Mouse (Mus musculus): ENCODE data around the gene Mgat4d. TPM values are rescaled to one million over a fixed set of nuclear protein-coding genes. Genes with fewer than 3 reads are reported as not detected.

Gene Mgat4d
- polyA plus RNA-seq, 1 experiment, result not detected

DNA sequence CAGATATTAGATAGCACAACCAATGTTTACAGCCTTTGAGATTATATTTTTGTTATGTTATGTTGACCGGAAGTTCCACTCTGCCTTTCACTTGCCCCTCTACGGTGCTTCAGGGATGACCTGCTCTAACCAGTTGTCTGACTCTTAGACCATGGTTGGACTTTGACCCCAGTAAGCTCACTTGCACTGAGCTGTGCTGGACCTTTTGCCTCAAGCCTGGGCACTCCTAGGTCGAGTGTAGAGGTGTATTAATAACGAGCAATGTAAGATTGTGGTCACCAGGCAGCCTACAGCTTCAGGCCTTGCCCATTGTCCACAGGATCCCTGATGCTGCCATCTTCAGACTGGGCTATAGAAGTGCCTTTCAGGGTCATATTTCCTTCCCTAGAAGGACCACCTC, 49.5 kb downstream of the Mgat4d start:
- Histone ChIP-seq H3K4me1 (replicated peaks; ENCODE audit: control insufficient read depth, insufficient read depth, low read length) (no peaks in the 10 kb centered on the region), H3K4me3 (ENCODE audit: control insufficient read depth, insufficient read depth, low read length) (no peak overlapping the region), H3K27ac (ENCODE audit: control insufficient read depth, insufficient read depth, low read length) (no peak overlapping the region), H3K36me3 (ENCODE audit: control insufficient read depth, insufficient read depth, low read length) (no peaks in the 10 kb centered on the region), H3K27me3 (ENCODE audit: control insufficient read depth, insufficient read depth, low read length) (no peaks in the 10 kb centered on the region)
- 79% methylated on average over 4 of the region's 4 CpGs for WGBS
- DNase-seq, result no peak
- TF ChIP-seq CTCF (IDR thresholded peaks at IDR 0.05; ENCODE audit: borderline replicate concordance, control insufficient read depth, extremely low read depth, insufficient read depth, low read length, poor library complexity) (no peak), POLR2A (IDR thresholded peaks at IDR 0.05; ENCODE audit: control insufficient read depth, extremely low read depth, insufficient read depth, low read length, poor library complexity) (no peak)

DNA sequence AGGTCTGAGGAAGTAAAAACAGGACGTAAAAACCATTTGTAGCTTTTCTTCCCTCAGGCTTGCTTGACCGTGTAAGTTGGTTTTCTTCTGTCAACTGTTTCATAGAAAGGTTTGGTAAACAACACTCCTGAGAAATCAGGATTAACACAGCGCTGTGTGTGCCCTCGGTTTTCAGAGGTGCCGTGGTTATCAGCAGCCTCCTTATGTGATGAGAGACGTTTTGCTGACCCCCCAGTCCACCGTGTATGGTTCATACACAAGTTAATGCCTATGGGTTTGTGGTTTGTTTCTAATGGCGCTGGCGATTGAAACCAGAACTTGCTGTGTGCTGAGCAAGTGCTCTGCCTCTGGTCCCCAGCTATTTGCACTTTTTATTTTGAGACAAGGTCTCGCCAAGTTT, 57.3 kb downstream of the Mgat4d start:
- H3K36me3 ChIP-seq (ENCODE audit: control insufficient read depth, insufficient read depth, low read length), result no peaks in the 10 kb centered on the region
- no peaks in the 10 kb centered on the region for H3K4me1 ChIP-seq (replicated peaks; ENCODE audit: control insufficient read depth, insufficient read depth, low read length)
- H3K4me3 ChIP-seq (ENCODE audit: control insufficient read depth, insufficient read depth, low read length), result no peak overlapping the region
- H3K27ac ChIP-seq (ENCODE audit: control insufficient read depth, insufficient read depth, low read length), result no peak overlapping the region
- no peaks in the 10 kb centered on the region for H3K27me3 ChIP-seq (ENCODE audit: control insufficient read depth, insufficient read depth, low read length)
- TF ChIP-seq POLR2A (IDR thresholded peaks at IDR 0.05; ENCODE audit: control insufficient read depth, extremely low read depth, insufficient read depth, low read length, poor library complexity) (no peak), CTCF (IDR thresholded peaks at IDR 0.05; ENCODE audit: borderline replicate concordance, control insufficient read depth, extremely low read depth, insufficient read depth, low read length, poor library complexity) (no peak)
- DNase-seq, result no peak
- WGBS, result 45% methylated on average over 10 of the region's 10 CpGs

DNA sequence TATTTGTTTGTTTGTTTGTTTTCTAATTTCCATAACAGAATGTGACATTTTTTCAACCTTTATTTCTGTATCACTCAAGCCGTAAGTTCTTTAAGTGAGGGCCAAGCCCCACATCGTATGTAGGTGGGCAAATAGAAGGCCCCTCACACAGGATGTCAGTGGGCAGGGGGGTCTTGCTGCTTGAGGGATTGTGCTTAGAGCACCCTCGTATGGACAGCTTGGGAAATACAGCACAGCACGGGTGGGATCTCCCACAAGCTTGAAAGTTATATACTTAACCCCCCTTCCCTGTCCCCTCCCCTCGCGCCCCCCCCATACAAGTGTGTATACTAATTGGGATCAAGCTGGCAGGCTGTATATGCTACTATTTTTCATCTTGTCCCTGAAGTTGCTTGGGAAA, 58.6 kb downstream of the Mgat4d start:
- no peaks in the 10 kb centered on the region for H3K27me3 ChIP-seq (ENCODE audit: control insufficient read depth, insufficient read depth, low read length)
- no peak for TF ChIP-seq POLR2A (IDR thresholded peaks at IDR 0.05; ENCODE audit: control insufficient read depth, extremely low read depth, insufficient read depth, low read length, poor library complexity)
- TF ChIP-seq CTCF (IDR thresholded peaks at IDR 0.05; ENCODE audit: borderline replicate concordance, control insufficient read depth, extremely low read depth, insufficient read depth, low read length, poor library complexity), result no peak
- no peak overlapping the region for H3K4me3 ChIP-seq (ENCODE audit: control insufficient read depth, insufficient read depth, low read length)
- DNase-seq, result no peak
- no peak overlapping the region for H3K27ac ChIP-seq (ENCODE audit: control insufficient read depth, insufficient read depth, low read length)
- 48% methylated on average over 6 of the region's 6 CpGs for WGBS
- H3K4me1 ChIP-seq (replicated peaks; ENCODE audit: control insufficient read depth, insufficient read depth, low read length), result no peaks in the 10 kb centered on the region
- no peaks in the 10 kb centered on the region for H3K36me3 ChIP-seq (ENCODE audit: control insufficient read depth, insufficient read depth, low read length)

DNA sequence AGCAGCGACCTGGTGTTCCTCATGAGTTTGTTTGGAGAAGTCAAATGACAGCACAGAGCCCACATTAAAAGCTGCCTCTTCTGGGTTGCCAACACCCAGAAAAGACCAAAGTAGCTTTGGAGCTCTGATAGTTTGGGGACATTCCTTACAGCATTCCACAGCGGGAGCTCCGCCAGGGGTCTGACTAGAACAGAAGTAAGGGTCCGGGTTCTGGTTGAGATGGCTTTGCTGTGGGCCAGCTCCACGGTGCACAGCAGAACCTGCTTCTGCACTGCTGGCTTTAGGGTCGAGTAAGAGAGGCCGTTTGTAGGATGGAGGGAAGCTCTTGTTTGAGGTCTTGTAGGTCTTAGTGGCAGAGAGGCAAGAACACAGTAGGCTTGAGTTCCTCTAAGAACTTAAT, 60.2 kb downstream of the Mgat4d start:
- WGBS, result 88% methylated on average over 7 of the region's 7 CpGs
- H3K27ac ChIP-seq (ENCODE audit: control insufficient read depth, insufficient read depth, low read length), result no peak overlapping the region
- no peaks in the 10 kb centered on the region for H3K36me3 ChIP-seq (ENCODE audit: control insufficient read depth, insufficient read depth, low read length)
- no peak for TF ChIP-seq CTCF (IDR thresholded peaks at IDR 0.05; ENCODE audit: borderline replicate concordance, control insufficient read depth, extremely low read depth, insufficient read depth, low read length, poor library complexity)
- TF ChIP-seq POLR2A (IDR thresholded peaks at IDR 0.05; ENCODE audit: control insufficient read depth, extremely low read depth, insufficient read depth, low read length, poor library complexity), result no peak
- DNase-seq, result no peak
- H3K4me3 ChIP-seq (ENCODE audit: control insufficient read depth, insufficient read depth, low read length), result no peak overlapping the region
- H3K27me3 ChIP-seq (ENCODE audit: control insufficient read depth, insufficient read depth, low read length), result no peaks in the 10 kb centered on the region
- H3K4me1 ChIP-seq (replicated peaks; ENCODE audit: control insufficient read depth, insufficient read depth, low read length), result no peaks in the 10 kb centered on the region

DNA sequence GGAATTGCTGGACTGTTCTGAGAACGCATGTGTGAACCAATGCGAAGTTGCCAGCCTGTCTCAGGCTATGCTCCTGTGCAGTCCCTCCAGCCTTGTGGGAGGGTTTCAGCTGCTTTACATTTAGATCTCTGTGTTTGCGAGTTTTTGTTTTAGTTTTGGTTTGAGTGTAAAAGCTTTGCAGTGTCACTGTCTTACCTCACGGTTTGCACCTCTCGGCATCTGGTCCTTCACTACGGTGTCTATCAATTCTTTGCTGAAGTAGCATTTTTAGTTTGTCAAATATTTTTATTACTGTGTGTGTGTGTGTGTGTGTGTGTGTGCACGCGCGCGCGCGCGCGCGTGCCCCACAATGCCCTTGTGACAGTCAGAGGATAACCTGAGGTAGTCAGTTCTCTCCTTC, 68.6 kb downstream of the Mgat4d start:
- Histone ChIP-seq H3K36me3 (ENCODE audit: control insufficient read depth, insufficient read depth, low read length) (no peaks in the 10 kb centered on the region), H3K4me3 (ENCODE audit: control insufficient read depth, insufficient read depth, low read length) (no peak overlapping the region), H3K27me3 (ENCODE audit: control insufficient read depth, insufficient read depth, low read length) (no peaks in the 10 kb centered on the region), H3K27ac (ENCODE audit: control insufficient read depth, insufficient read depth, low read length) (no peak overlapping the region), H3K4me1 (replicated peaks; ENCODE audit: control insufficient read depth, insufficient read depth, low read length) (no peaks in the 10 kb centered on the region)
- 97% methylated on average over 15 of the region's 15 CpGs for WGBS
- no peak for DNase-seq
- no peak for TF ChIP-seq CTCF (IDR thresholded peaks at IDR 0.05; ENCODE audit: borderline replicate concordance, control insufficient read depth, extremely low read depth, insufficient read depth, low read length, poor library complexity)
- TF ChIP-seq POLR2A (IDR thresholded peaks at IDR 0.05; ENCODE audit: control insufficient read depth, extremely low read depth, insufficient read depth, low read length, poor library complexity), result no peak

DNA sequence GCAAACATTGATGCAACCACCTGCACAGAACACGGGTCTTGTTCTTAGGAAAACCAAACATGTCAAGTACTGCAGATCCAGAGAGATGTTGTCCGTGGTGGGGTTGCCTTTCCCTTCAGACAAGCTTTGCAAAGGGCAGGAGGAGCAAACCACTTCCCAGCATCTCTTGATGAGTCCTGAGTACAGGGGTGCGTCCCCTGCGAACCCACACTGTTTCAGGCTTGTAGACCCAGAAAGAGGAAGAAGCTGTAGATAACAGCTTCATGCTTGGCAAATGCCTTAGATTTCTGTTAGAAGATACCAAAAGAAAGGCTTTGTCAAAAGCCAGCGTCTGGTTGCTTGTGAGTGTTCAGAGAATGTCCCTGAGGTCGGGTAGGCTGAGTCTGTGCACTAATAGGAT, 69.7 kb downstream of the Mgat4d start:
- H3K27ac ChIP-seq (ENCODE audit: control insufficient read depth, insufficient read depth, low read length), result no peak overlapping the region
- no peaks in the 10 kb centered on the region for H3K36me3 ChIP-seq (ENCODE audit: control insufficient read depth, insufficient read depth, low read length)
- H3K4me3 ChIP-seq (ENCODE audit: control insufficient read depth, insufficient read depth, low read length), result no peak overlapping the region
- TF ChIP-seq CTCF (IDR thresholded peaks at IDR 0.05; ENCODE audit: borderline replicate concordance, control insufficient read depth, extremely low read depth, insufficient read depth, low read length, poor library complexity) (no peak), POLR2A (IDR thresholded peaks at IDR 0.05; ENCODE audit: control insufficient read depth, extremely low read depth, insufficient read depth, low read length, poor library complexity) (no peak)
- 33% methylated on average over 6 of the region's 6 CpGs for WGBS
- no peaks in the 10 kb centered on the region for H3K27me3 ChIP-seq (ENCODE audit: control insufficient read depth, insufficient read depth, low read length)
- no peaks in the 10 kb centered on the region for H3K4me1 ChIP-seq (replicated peaks; ENCODE audit: control insufficient read depth, insufficient read depth, low read length)
- DNase-seq, result no peak

DNA sequence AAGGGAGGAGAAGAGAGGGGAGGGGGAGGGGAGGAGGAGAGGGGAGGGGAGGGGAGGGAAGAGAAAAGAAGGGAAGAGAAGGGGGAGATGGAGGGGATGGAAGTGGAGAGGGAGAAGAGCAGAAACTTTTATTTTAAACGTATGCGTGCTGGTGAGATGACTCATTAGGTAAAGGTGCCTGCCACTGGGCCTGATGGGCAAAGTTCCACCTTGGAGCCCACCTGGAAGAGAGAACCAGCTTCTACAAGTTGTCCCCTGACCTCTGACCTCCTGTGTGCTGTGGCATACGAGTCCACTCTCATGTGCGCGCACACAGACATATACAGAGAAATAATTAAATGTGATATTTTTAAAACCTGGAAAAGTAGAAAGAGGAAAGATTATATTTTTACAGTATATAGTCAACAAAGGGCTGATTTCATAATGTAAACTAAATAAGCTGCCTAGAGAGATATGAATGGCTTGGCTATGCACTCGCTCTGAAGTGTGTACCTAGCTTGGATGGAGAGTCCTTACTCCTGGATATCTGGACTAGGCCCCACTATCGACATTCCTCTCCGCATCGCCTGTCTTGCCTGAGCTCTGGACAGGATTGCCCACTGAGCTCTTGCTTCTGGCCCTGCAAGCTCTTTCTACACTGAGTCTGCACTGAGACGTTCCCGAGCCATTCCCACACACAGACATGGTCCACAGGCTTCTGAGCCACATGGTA, 70.7 kb downstream of the Mgat4d start:
- no peak overlapping the region for H3K4me3 ChIP-seq (ENCODE audit: control insufficient read depth, insufficient read depth, low read length)
- TF ChIP-seq CTCF (IDR thresholded peaks at IDR 0.05; ENCODE audit: borderline replicate concordance, control insufficient read depth, extremely low read depth, insufficient read depth, low read length, poor library complexity) (no peak), POLR2A (IDR thresholded peaks at IDR 0.05; ENCODE audit: control insufficient read depth, extremely low read depth, insufficient read depth, low read length, poor library complexity) (no peak)
- DNase-seq, result no peak
- H3K4me1 ChIP-seq (replicated peaks; ENCODE audit: control insufficient read depth, insufficient read depth, low read length), result no peaks in the 10 kb centered on the region
- H3K27ac ChIP-seq (ENCODE audit: control insufficient read depth, insufficient read depth, low read length), result no peak overlapping the region
- 97% methylated on average over 11 of the region's 11 CpGs for WGBS
- H3K36me3 ChIP-seq (ENCODE audit: control insufficient read depth, insufficient read depth, low read length), result no peaks in the 10 kb centered on the region
- H3K27me3 ChIP-seq (ENCODE audit: control insufficient read depth, insufficient read depth, low read length), result no peaks in the 10 kb centered on the region

Data from thymus, adult 2 months (tissue).